Mouse (Mus musculus) heart, postnatal 0 days (tissue): ENCODE measurements at regions not wholly inside any gene's neighbourhood (a gene's known extent, or its start where the extent isn't known, plus 50 kb on each side); places are given as distances from the start of the nearest gene placed in this dataset.

ENCODE experiments used
- CTCF ChIP-seq: IDR thresholded peaks from 2 replicates; pipeline ENCODE4 v1.5.1; 2016; ENCODE audit warnings: antibody characterized with exemption, control low read depth, low read depth
- EP300 ChIP-seq: IDR thresholded peaks from 2 replicates; pipeline ENCODE4 v1.6.1; 2016; ENCODE audit warnings: antibody characterized with exemption, low read depth

GRCm38 (mm10) chr1:72076341-72076740 lies 135.8 kb downstream of the Mreg start:
- TF ChIP-seq EP300 (no peak), CTCF (no peak)
